Mouse (Mus musculus) liver, postnatal 0 days (tissue): ENCODE results near the gene Pgd.

Experiments
- CTCF ChIP-seq: sonication (generic); IDR thresholded peaks from 2 replicates; pipeline ENCODE4 v1.5.1; 2016; ENCODE audit warnings: antibody characterized with exemption, low read depth
- EP300 ChIP-seq: IDR thresholded peaks from 2 replicates; pipeline ENCODE4 v1.6.1; 2016; ENCODE audit warnings: antibody characterized with exemption, low read depth, mild to moderate bottlenecking

GRCm38 (mm10) chr4:149191103-149191502, 24.5 kb upstream of the Pgd start:
- no peak for TF ChIP-seq CTCF
- no peak for TF ChIP-seq EP300
